Mouse (Mus musculus) left cerebral cortex, adult 8-10 months (tissue): ENCODE measurements around the gene Hist1h2bc. TPM values are rescaled to one million over a fixed set of nuclear protein-coding genes. Genes with fewer than 3 reads are reported as not detected.
A peak's percentile ranks its signal among the peaks of the same experiment; 100 is the strongest.
"Not testable (repeated sequence)": the region's sequence is repeated elsewhere in the genome, so short reads cannot be mapped to it uniquely, and the experiment has no call there.

Experiments used
- DNase-seq, 2 experiments: peaks; one replicate each; pipeline ENCODE4 v3.0.0; 2022; ENCODE audit warnings: low spot score in 2 of 2
- total RNA-seq, 4 experiments: library from RNA; stranded (reverse); gene quantifications; 2 replicates each; pipeline ENCODE4 v1.2.4; 2022

The Hist1h2bc gene
- total RNA-seq, 4 experiments from 2014 or later: 26.9 to 40.2 (median 30.0) TPM

GRCm38 (mm10) chr13:23698996-23699395, 15.0 kb downstream of the Hist1h2bc start:
- DNase-seq: no peak

GRCm38 (mm10) chr13:23699767-23700166, 15.8 kb downstream of the Hist1h2bc start:
- no peak for DNase-seq

- peak; percentile 34 to 41 for DNase-seq
Measured at GRCm38 (mm10) chr13:23700786-23701520, 17.0 kb downstream of the Hist1h2bc start.

DNA sequence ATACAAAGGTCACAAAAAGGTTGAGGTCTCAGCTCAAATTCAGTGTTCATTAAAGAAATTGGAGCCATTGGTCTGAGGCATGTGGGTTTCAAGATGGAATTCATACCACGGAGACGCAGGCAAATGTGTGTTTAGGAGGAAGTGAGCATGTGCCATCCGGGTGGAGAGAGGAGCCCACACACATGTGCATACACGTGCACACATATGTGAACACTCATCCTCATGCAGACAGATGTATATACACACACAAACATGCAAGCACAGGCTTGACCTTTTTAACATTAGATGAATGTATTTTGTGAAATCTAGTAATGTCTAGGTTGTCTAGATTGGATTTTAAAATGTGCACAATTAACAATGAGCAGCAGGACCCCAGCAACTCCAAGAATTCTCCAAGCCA, 18.2 kb downstream of the Hist1h2bc start:
- no peak for DNase-seq

- not testable (repeated sequence) for DNase-seq
Measured at GRCm38 (mm10) chr13:23702801-23703200, 18.8 kb downstream of the Hist1h2bc start.

DNA sequence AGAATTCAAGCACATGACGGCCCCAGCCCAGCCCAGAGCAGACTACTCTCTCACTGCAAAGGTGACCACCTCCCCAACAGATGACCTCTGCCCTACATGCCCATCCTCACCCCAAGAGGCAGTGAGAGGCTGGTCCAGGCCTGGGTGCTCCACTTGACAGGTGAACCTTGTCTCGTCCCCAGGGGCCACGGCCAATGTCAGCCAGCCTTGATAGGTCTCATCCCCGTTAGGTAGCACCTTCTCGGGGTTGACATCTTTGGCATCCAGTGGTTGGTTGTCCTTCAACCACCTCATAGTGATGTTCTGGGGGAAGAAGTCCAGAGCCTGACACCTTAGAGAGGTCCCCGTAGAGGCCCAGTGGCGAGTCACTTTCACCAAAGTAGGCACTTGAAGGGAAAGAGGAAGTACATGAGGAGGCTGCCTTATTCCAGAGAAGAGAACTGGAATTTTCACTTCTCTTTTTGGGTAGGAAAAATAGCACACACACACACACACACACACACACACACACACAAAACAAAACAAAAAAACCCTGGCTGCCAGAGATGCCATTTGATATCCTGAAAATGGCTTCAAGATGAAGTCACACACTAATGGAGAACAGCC, 21.9 kb downstream of the Hist1h2bc start:
- DNase-seq: no peak

- DNase-seq: no peak
Measured at GRCm38 (mm10) chr13:23706771-23707170, 22.8 kb downstream of the Hist1h2bc start.

- DNase-seq: no peak
Measured at GRCm38 (mm10) chr13:23708041-23708440, 24.0 kb downstream of the Hist1h2bc start.

- DNase-seq: no peak
Measured at GRCm38 (mm10) chr13:23708654-23709053, 24.7 kb downstream of the Hist1h2bc start.

- no peak for DNase-seq
Measured at GRCm38 (mm10) chr13:23709714-23710373, 25.8 kb downstream of the Hist1h2bc start.

- no peak for DNase-seq
Measured at GRCm38 (mm10) chr13:23710374-23711089, 26.5 kb downstream of the Hist1h2bc start, which contains the start of gene Hfe. Gene Hfe, minus strand, starts transcription at chr13:23710854.

GRCm38 (mm10) chr13:23716261-23717042, 32.5 kb downstream of the Hist1h2bc start:
- DNase-seq: no peak

DNA sequence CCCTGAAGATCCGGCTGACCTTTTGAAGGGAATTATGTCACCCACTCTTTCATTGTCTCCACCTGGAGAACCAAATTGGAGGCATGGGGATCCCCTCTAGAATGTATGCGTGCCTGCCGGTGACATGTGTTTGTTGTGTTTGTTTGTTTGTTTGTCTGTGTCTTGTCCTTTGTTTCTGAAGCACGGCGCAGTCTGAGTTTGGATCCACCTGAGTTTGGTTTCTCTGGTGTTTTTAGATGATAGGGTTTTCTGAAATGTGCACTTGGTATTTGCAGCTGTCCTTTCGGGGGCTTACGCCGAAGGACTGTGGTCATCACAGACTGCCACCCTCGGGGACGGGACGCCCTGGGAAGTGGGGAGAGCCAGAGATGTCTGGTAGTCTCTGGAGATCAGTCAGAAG, 33.2 kb downstream of the Hist1h2bc start:
- no peak for DNase-seq

DNA sequence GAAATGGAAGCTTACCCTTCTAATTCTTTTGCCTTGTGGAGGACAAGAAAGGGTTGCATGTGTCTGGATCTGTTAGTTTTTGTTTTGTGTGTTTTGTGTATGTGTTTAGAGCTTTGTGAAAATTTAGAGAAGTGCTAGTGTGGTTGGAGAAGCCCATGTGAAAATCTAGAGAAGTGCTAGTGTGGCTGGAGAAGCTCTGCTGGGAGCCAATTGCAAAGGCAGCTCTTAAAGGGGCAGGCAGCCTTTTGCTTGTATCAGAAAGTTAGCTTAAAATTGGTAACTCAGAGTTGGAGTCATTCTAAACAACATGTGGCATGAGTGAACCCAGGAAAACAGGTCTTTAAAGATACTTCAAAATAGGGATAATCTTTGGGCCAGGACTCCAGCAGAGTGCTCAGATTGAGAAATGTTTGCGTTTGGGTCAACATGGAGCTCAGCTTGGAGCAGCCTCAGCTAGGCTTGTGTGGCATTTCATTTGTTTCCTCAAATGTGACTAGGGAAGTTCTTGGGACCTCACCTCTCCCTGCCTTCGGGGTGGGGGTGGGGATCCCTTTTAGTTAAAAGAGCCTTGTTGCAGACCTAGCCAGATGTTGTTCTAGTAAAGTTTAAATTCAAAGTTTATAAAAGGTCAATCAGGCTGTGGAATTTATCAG, 33.7 kb downstream of the Hist1h2bc start:
- not testable (repeated sequence) for DNase-seq

DNA sequence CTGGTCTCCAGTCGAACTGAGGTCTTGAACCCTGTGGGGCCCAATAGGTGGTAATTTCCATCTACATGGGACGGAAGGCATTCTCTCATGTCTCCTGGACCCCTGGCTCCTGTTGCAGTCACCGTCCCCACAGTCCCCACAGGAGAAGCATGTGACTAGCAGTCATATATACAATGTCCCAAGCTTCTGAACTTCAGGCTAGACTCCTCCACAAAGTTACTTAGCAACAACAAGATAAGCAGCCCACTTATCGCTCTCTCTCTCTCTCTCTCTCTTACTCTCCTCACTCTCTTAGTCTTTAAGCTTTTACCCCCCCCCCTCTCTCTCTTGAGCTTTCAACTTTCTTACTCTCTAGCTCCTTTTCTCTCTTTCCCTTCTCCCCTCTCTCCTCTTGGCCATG, 40.2 kb downstream of the Hist1h2bc start:
- DNase-seq: no peak

- no peak for DNase-seq
Measured at GRCm38 (mm10) chr13:23725213-23725612, 41.2 kb downstream of the Hist1h2bc start.

- no peak for DNase-seq
Measured at GRCm38 (mm10) chr13:23728472-23729191, 44.6 kb downstream of the Hist1h2bc start.

GRCm38 (mm10) chr13:23729192-23729525, 45.2 kb downstream of the Hist1h2bc start:
- no peak for DNase-seq

DNA sequence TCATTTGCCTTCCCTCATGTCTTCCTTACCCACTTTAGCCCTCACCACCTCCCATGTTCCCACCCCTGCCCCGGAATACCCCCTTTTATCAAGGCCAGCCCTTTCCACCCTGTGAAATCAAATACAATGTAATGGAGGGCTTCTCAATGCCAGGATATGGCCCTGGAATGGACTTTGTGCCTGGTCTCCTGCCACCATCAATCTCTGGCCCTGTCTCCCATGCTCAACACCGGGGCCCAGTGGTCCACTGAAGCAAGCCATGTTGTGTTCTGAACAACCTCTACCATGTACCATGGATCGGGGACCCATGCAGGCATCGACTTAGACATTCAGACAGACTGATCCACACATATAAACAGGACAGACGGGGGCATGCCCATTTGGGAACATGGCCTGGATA, 45.7 kb downstream of the Hist1h2bc start:
- no peak for DNase-seq

DNA sequence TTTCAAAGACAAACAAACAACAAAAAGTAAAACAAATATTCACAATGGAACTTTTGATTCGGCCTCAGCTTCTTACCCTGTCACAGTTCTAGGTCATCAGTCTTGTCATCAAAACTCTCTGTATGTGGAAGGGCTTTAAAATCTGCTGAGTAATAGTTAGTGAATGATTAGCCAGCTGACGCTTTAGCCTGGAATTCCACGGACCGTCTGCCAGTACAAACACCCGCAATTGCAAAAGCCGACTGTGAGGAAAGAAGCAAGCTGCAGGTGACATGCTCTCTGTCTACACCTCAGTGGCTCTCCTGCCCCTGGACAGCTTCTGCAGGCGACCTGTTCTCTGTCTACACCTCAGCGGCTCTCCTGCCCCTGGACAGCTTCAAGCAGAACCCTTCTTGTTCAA, 46.5 kb downstream of the Hist1h2bc start:
- no peak for DNase-seq
